9 mouse cellular contexts compared by ENCODE assay signal in genomic region chr16:57092460-57092859, GRCm38 (mm10). TPM values are rescaled to one million over a fixed set of nuclear protein-coding genes. Genes with fewer than 3 reads are reported as not detected.
DNase-seq lines count a peak whose midpoint lies in the region; ATAC-seq and TF ChIP-seq lines count a peak whose summit lies in the region.
"Had no signal": no experiment of that assay in that cellular context is flagged by ENCODE, and none has a peak within 500 bp of the region (broad histone marks: within the 10 kb centered on the region; RNA-seq: fewer than 3 reads in every experiment).

No protein-coding gene starts in this region.

- no peaks in the 10 kb centered on the region for H3K9me3 ChIP-seq in liver, embryonic 12.5 days (replicated peaks)
- H3K9me3 ChIP-seq in embryonic facial prominence, embryonic 11.5 days (replicated peaks; ENCODE audit: control insufficient read depth, low read length): no peaks in the 10 kb centered on the region
- no peaks in the 10 kb centered on the region for H3K9me3 ChIP-seq in hindbrain, embryonic 16.5 days (ENCODE audit: control insufficient read depth, low read length)
- no peaks in the 10 kb centered on the region for H3K9me3 ChIP-seq in midbrain, embryonic 11.5 days (ENCODE audit: control insufficient read depth, low read length)
- no peaks in the 10 kb centered on the region for H3K9me3 ChIP-seq in stomach, embryonic 16.5 days (replicated peaks; ENCODE audit: control insufficient read depth, low read length)
- H3K9me3 ChIP-seq: embryonic facial prominence, embryonic 12.5 days had no signal

- H3K4me1 ChIP-seq in liver, adult 2 months (ENCODE audit: control insufficient read depth, insufficient read depth, low read length): no peaks in the 10 kb centered on the region
- no peaks in the 10 kb centered on the region for H3K4me1 ChIP-seq in liver, embryonic 12.5 days
- H3K4me1 ChIP-seq in embryonic facial prominence, embryonic 11.5 days (ENCODE audit: control insufficient read depth, insufficient read depth, low read length): no peaks in the 10 kb centered on the region
- no peaks in the 10 kb centered on the region for H3K4me1 ChIP-seq in hindbrain, embryonic 16.5 days (ENCODE audit: control insufficient read depth, insufficient read depth, low read depth, low read length)
- no peaks in the 10 kb centered on the region for H3K4me1 ChIP-seq in midbrain, embryonic 11.5 days (ENCODE audit: control insufficient read depth, insufficient read depth, low read length)
- no peaks in the 10 kb centered on the region for H3K4me1 ChIP-seq in stomach, embryonic 16.5 days (ENCODE audit: control insufficient read depth, insufficient read depth, low read length)
- H3K4me1 ChIP-seq: embryonic facial prominence, embryonic 12.5 days had no signal

- H3K79me2 ChIP-seq in liver, adult 2 months (ENCODE audit: control insufficient read depth, insufficient read depth, low read length): no peaks in the 10 kb centered on the region

- TF ChIP-seq POLR2A in liver, adult 2 months (IDR thresholded peaks at IDR 0.05; ENCODE audit: extremely low read depth, insufficient read depth, low read length): no peak

- no peak for ATAC-seq in liver, embryonic 12.5 days
- ATAC-seq in embryonic facial prominence, embryonic 11.5 days (replicated peaks; ENCODE audit: insufficient number of reproducible peaks, low FRiP score, low TSS enrichment, low read depth): no peak
- peak; percentile 91 for ATAC-seq in hindbrain, embryonic 16.5 days
- ATAC-seq in midbrain, embryonic 11.5 days (ENCODE audit: low FRiP score): peak; percentile 85
- peak; percentile 47; the same call in 1 of the 2 replicates for ATAC-seq in stomach, embryonic 16.5 days (ENCODE audit: insufficient read depth, low FRiP score)

- no peaks in the 10 kb centered on the region for H3K36me3 ChIP-seq in liver, adult 2 months (ENCODE audit: control insufficient read depth, insufficient read depth, low read length)
- no peaks in the 10 kb centered on the region for H3K36me3 ChIP-seq in liver, embryonic 12.5 days
- no peaks in the 10 kb centered on the region for H3K36me3 ChIP-seq in embryonic facial prominence, embryonic 11.5 days (replicated peaks; ENCODE audit: control insufficient read depth, insufficient read depth, low read depth, low read length)
- H3K36me3 ChIP-seq in hindbrain, embryonic 16.5 days (ENCODE audit: control insufficient read depth, insufficient read depth, low read length): no peaks in the 10 kb centered on the region
- H3K36me3 ChIP-seq in midbrain, embryonic 11.5 days (ENCODE audit: control insufficient read depth, insufficient read depth, low read length): no peaks in the 10 kb centered on the region
- no peaks in the 10 kb centered on the region for H3K36me3 ChIP-seq in stomach, embryonic 16.5 days (ENCODE audit: control insufficient read depth, insufficient read depth, low read length)
- H3K36me3 ChIP-seq: embryonic facial prominence, embryonic 12.5 days had no signal

- no peak overlapping the region for H3K4me3 ChIP-seq in liver, adult 2 months (ENCODE audit: insufficient read depth, low read depth, low read length)
- no peak overlapping the region for H3K4me3 ChIP-seq in liver, embryonic 12.5 days
- no peak overlapping the region for H3K4me3 ChIP-seq in embryonic facial prominence, embryonic 11.5 days (ENCODE audit: low read depth, low read length)
- H3K4me3 ChIP-seq in hindbrain, embryonic 16.5 days (ENCODE audit: low read length): no peak overlapping the region
- no peak overlapping the region for H3K4me3 ChIP-seq in midbrain, embryonic 11.5 days (ENCODE audit: low read depth, low read length)
- H3K4me3 ChIP-seq in stomach, embryonic 16.5 days (replicated peaks; ENCODE audit: low read length): no peak overlapping the region
- H3K4me3 ChIP-seq: embryonic facial prominence, embryonic 12.5 days had no signal

- 42% methylated on average over 4 of the region's 4 CpGs for WGBS in liver, adult 2 months
- 38% methylated on average over 4 of the region's 4 CpGs for WGBS in liver, embryonic 12.5 days (ENCODE audit: insufficient replicate concordance)
- WGBS in embryonic facial prominence, embryonic 11.5 days: 42% methylated on average over 4 of the region's 4 CpGs
- 51% methylated on average over 4 of the region's 4 CpGs for WGBS in hindbrain, embryonic 16.5 days
- WGBS in midbrain, embryonic 11.5 days: 56% methylated on average over 4 of the region's 4 CpGs
- WGBS in stomach, embryonic 16.5 days: 48% methylated on average over 4 of the region's 4 CpGs

- no peak overlapping the region for H3K27ac ChIP-seq in liver, adult 2 months (replicated peaks; ENCODE audit: insufficient read depth, low read depth, low read length)
- H3K27ac ChIP-seq in liver, embryonic 12.5 days: no peak overlapping the region
- H3K27ac ChIP-seq in embryonic facial prominence, embryonic 11.5 days (replicated peaks; ENCODE audit: low read depth, low read length): no peak overlapping the region
- no peak overlapping the region for H3K27ac ChIP-seq in hindbrain, embryonic 16.5 days (ENCODE audit: low read depth, low read length)
- H3K27ac ChIP-seq in midbrain, embryonic 11.5 days (ENCODE audit: low read depth, low read length): no peak overlapping the region
- no peak overlapping the region for H3K27ac ChIP-seq in stomach, embryonic 16.5 days (ENCODE audit: low read length)
- H3K27ac ChIP-seq: embryonic facial prominence, embryonic 12.5 days had no signal

- H3K4me2 ChIP-seq in liver, embryonic 12.5 days: no peak overlapping the region
- H3K4me2 ChIP-seq in embryonic facial prominence, embryonic 11.5 days (ENCODE audit: low read depth, low read length): no peak overlapping the region
- no peak overlapping the region for H3K4me2 ChIP-seq in hindbrain, embryonic 16.5 days (ENCODE audit: low read length)
- H3K4me2 ChIP-seq in midbrain, embryonic 11.5 days: no peak overlapping the region
- no peak overlapping the region for H3K4me2 ChIP-seq in stomach, embryonic 16.5 days (ENCODE audit: low read depth, low read length)
- H3K4me2 ChIP-seq: embryonic facial prominence, embryonic 12.5 days had no signal

- TF ChIP-seq CTCF in liver, adult 2 months (IDR thresholded peaks at IDR 0.05; ENCODE audit: low read depth, low read length): peak; percentile 39; the same call in 1 of the 2 replicates

- DNase-seq in liver, adult 2 months (ENCODE audit: extremely low read depth, low read depth, low spot score): peak; percentile 23
- peak; percentile 40 for DNase-seq in adrenal gland, adult 2 months
- peak; percentile 61 for DNase-seq in embryonic facial prominence, embryonic 11.5 days (ENCODE audit: low spot score)
- peak; percentile 27 to 55 for DNase-seq in layer of hippocampus, postnatal 14 days (ENCODE audit: low spot score in 2 of 2)
- DNase-seq in midbrain, embryonic 11.5 days (ENCODE audit: low spot score, missing footprints): peak; percentile 85

- H3K9ac ChIP-seq in liver, adult 2 months (ENCODE audit: low read depth, low read length): no peak overlapping the region
- H3K9ac ChIP-seq in liver, embryonic 12.5 days: no peak overlapping the region
- no peak overlapping the region for H3K9ac ChIP-seq in embryonic facial prominence, embryonic 11.5 days (replicated peaks; ENCODE audit: low read length)
- no peak overlapping the region for H3K9ac ChIP-seq in hindbrain, embryonic 16.5 days (ENCODE audit: low read depth, low read length)
- H3K9ac ChIP-seq in midbrain, embryonic 11.5 days (ENCODE audit: low read length): no peak overlapping the region
- no peak overlapping the region for H3K9ac ChIP-seq in stomach, embryonic 16.5 days (ENCODE audit: low read length)
- H3K9ac ChIP-seq: embryonic facial prominence, embryonic 12.5 days had no signal

- H3K27me3 ChIP-seq in liver, adult 2 months (ENCODE audit: control insufficient read depth, insufficient read depth, low read length): no peaks in the 10 kb centered on the region
- no peaks in the 10 kb centered on the region for H3K27me3 ChIP-seq in liver, embryonic 12.5 days (replicated peaks)
- no peaks in the 10 kb centered on the region for H3K27me3 ChIP-seq in embryonic facial prominence, embryonic 11.5 days (ENCODE audit: control insufficient read depth, insufficient read depth, low read length)
- H3K27me3 ChIP-seq in hindbrain, embryonic 16.5 days (replicated peaks; ENCODE audit: control insufficient read depth, insufficient read depth, low read length): no peaks in the 10 kb centered on the region
- H3K27me3 ChIP-seq in midbrain, embryonic 11.5 days (ENCODE audit: control insufficient read depth, insufficient read depth, low read length): no peaks in the 10 kb centered on the region
- no peaks in the 10 kb centered on the region for H3K27me3 ChIP-seq in stomach, embryonic 16.5 days (ENCODE audit: control insufficient read depth, insufficient read depth, low read length)
- H3K27me3 ChIP-seq: embryonic facial prominence, embryonic 12.5 days had no signal

RNA-seq across cellular contexts. Expression of gene Tmem45a2, which starts 21.3 kb away (rescaled TPM):
- not detected in 2 replicates for total RNA-seq in liver, adult 2 months (2014; rRNA removed)
- not detected in 2 replicates for polyA plus RNA-seq in liver, adult 2 months (2012; rRNA removed)
- 0.08 TPM in 1 of 2 replicates, not detected in the other for polyA plus RNA-seq in liver, embryonic 12.5 days (2016; fragmentation: Nextera tagmentation; extraction: Ambion mirVana)
- not detected for total RNA-seq in adrenal gland, adult 2 months (2021)
- polyA plus RNA-seq in adrenal gland, adult 2 months (2012; rRNA removed): not detected in 2 replicates
- polyA plus RNA-seq in embryonic facial prominence, embryonic 11.5 days (2014; fragmentation: Nextera tagmentation; extraction: Ambion mirVana): 0.14 TPM in 1 of 2 replicates, not detected in the other
- 0.06 and 0.24 TPM in 2 replicates for polyA plus RNA-seq in hindbrain, embryonic 16.5 days (2015; fragmentation: Nextera tagmentation; extraction: Ambion mirVana)
- not detected for total RNA-seq in layer of hippocampus, postnatal 14 days (2021)
- not detected in 2 replicates for polyA plus RNA-seq in midbrain, embryonic 11.5 days (2014; fragmentation: Nextera tagmentation; extraction: Ambion mirVana)
- 0.31 TPM in 1 of 2 replicates, not detected in the other for polyA plus RNA-seq in stomach, embryonic 16.5 days (2015; fragmentation: Nextera tagmentation; extraction: Ambion mirVana)

RNA-seq across cellular contexts. Expression of gene Tomm70a, which starts 29.0 kb away (rescaled TPM):
- total RNA-seq in liver, adult 2 months (2014; rRNA removed): 50.0 and 62.0 TPM in 2 replicates
- polyA plus RNA-seq in liver, adult 2 months (2012; rRNA removed): 14.2 and 17.0 TPM in 2 replicates
- polyA plus RNA-seq in liver, embryonic 12.5 days (2016; fragmentation: Nextera tagmentation; extraction: Ambion mirVana): 50.7 and 51.2 TPM in 2 replicates
- 10 to 100 TPM; 49.6 to 54.5 TPM for total RNA-seq in adrenal gland, adult 2 months (2021)
- 15.0 and 15.5 TPM in 2 replicates for polyA plus RNA-seq in adrenal gland, adult 2 months (2012; rRNA removed)
- 68.5 and 75.5 TPM in 2 replicates for polyA plus RNA-seq in embryonic facial prominence, embryonic 11.5 days (2014; fragmentation: Nextera tagmentation; extraction: Ambion mirVana)
- polyA plus RNA-seq in hindbrain, embryonic 16.5 days (2015; fragmentation: Nextera tagmentation; extraction: Ambion mirVana): 56.5 and 62.5 TPM in 2 replicates
- 100 to 1,000 TPM; 104 to 110 TPM for total RNA-seq in layer of hippocampus, postnatal 14 days (2021)
- 67.9 and 74.1 TPM in 2 replicates for polyA plus RNA-seq in midbrain, embryonic 11.5 days (2014; fragmentation: Nextera tagmentation; extraction: Ambion mirVana)
- polyA plus RNA-seq in stomach, embryonic 16.5 days (2015; fragmentation: Nextera tagmentation; extraction: Ambion mirVana): 29.3 and 31.5 TPM in 2 replicates

Comparison
In these comparisons a context has a peak if more than half of its experiments do, and no peak if none do; other contexts are left out.
1. DNase-seq: peak in every context shown above with its lines; median percentile 85 in midbrain, embryonic 11.5 days; 61 in embryonic facial prominence, embryonic 11.5 days; 41 in layer of hippocampus, postnatal 14 days; 40 in adrenal gland, adult 2 months; 23 in liver, adult 2 months.
2. ATAC-seq: peak in hindbrain, embryonic 16.5 days (single experiment), midbrain, embryonic 11.5 days (single experiment) and stomach, embryonic 16.5 days (single experiment); none in liver, embryonic 12.5 days (single experiment) and embryonic facial prominence, embryonic 11.5 days (single experiment).